Mouse (Mus musculus) ES-CJ7 (cell line): Measurements from ENCODE around the gene Lyrm7.

Source experiments
- DNase-seq: peaks from one replicate; pipeline ENCODE4 v3.0.0; 2011; ENCODE audit warnings: low read depth, low spot score

Gene Lyrm7

GRCm38 (mm10) chr11:54845470-54846442 lies 15.0 kb downstream of the Lyrm7 start:
- DNase-seq = no peak

DNA sequence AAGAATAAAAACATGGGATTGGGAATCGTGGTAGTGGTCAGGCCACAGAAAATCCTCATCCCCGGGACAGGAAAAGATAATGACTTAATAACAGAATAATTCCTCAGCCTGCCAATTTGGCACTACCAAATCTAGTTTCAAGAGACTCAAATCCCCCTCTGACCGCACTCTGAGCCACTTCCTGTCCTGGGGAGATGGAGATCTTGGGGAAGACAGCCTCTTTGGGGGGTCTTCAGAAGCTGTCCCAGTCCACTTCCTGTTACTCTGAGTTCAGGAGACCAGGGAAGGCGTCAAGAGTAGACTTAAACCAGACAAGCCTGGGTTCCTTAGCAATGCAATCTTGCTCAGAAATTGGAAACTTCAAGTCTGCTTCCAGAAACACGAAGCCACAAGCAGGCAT lies 15.8 kb downstream of the Lyrm7 start:
- no peak for DNase-seq

- peak; percentile 67 for DNase-seq
Measured at GRCm38 (mm10) chr11:54844424-54844823, 16.3 kb downstream of the Lyrm7 start.

- no peak for DNase-seq
Measured at GRCm38 (mm10) chr11:54840891-54841290, 19.8 kb downstream of the Lyrm7 start.

DNA sequence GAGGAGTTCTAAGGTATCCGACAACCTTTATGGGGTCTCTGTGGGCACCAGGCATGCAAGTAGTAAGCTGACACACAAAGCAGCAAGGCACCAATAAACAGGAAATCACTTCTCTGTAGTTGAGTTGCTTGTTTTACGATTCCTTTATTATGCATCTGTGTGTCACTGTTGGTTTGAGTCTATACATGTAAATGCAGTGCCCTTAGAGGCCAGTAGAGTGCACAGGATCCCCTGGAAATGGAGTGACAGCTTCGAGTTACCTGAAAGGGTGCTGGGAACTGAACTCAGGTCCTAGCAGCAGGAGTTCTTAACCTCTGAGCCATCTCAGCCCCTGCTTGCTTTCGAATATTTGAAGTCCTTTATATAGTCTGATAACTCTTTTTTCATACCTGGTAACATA lies 21.0 kb downstream of the Lyrm7 start:
- peak; percentile 52 for DNase-seq

- DNase-seq = no peak
Measured at GRCm38 (mm10) chr11:54836106-54836505, 24.6 kb downstream of the Lyrm7 start.

DNA sequence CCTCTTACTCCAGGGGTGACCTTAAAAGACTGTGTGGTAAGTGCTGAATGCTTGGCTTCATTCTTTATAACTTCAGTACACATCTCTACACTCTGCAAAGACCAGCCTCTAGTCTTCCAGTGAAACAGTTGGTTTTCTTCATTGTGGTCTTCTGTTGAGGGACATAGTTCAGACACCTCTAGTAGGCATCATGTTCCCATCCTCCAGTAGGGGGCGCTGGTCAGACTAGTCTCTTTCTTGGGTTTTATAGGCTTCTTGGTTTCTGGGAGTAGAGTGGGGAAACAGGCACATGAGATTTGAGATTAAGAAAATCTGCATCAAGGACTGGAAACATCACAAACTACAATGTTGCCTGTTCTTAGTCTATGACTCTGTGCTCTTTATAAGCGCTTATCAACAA lies 26.1 kb downstream of the Lyrm7 start:
- DNase-seq = peak; percentile 78

DNA sequence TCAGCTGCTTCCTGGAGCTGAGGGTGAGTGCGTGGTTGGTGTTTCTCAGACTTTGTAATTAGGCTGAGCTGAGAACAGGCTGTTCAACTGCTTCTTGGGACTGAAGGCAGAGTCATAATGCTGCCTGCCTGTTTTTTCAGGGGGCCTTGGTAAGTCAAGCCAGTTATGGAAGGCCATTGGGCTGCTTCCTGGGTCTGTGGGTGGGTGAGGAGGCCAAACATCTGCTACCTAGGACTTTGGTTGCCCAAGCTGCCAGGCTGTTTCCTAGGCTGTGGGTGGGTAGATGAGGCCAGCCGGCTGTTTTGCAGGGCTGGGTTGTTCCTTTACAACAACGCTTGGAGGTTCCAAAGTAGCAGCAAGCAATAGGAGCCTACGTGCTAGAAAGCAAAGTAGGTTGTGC lies 26.9 kb downstream of the Lyrm7 start:
- DNase-seq = no peak

DNA sequence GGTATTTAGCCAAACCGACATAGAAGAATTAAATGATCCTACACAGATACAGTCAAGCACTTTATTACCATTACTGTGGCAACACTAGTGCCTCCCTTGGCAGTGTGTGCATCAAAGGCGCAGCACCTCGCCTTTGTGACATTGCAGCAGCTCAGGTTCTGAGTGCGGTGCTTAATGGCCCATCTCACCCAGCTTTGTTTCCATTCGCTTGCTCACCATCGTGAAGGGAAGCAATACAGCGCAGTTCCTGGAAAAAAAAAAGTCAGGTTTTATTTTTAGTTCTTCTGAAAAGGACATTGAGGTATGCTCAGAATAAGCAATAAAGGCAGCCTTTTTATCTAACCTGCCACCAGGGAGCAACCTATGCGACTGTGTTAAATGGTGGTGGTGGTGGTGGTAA lies 33.9 kb downstream of the Lyrm7 start:
- DNase-seq = no peak

GRCm38 (mm10) chr11:54825774-54826173 lies 34.9 kb downstream of the Lyrm7 start:
- peak; percentile 56 for DNase-seq

- no peak for DNase-seq
Measured at GRCm38 (mm10) chr11:54823467-54823866, 37.2 kb downstream of the Lyrm7 start.

DNA sequence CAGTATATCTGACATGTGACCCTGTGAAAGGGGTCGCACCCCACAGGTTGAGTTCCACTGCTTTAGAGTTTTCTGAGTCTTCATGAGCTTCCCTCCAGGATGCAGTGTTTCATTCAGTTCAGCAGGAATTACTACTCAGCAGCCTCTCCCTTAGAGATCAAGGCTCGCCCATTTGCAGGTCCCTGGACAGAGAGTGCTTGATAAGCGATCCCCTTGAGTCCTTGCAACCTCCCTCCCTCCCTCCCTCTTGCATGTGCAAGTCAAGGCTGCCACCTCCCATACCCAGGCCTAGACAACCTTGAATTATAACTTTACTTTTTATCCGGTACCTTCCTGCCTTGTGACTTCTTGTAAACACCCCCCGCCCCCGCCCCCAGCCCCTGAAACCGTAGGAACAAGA lies 41.2 kb downstream of the Lyrm7 start:
- peak; percentile 38 for DNase-seq

DNA sequence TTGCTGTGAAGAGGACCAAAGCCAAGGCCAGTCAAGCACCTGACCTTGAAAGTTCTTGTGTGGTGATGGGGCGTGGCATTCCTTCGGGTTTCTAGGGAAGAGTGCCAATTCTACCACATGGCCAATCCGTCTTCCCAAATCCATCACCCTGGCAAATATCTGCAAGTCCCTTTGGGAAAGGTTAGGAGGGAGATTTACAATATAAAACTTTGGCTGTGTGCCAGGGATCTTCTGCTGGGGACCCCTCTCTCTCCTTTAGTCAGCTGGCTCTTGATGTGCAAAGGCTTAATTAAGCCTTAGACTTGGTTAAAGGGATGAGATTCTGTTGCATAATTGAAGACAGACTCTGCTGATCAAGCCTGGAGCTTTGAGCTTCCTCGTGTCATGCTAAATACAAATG lies 43.3 kb downstream of the Lyrm7 start:
- DNase-seq = no peak

- DNase-seq = no peak
Measured at GRCm38 (mm10) chr11:54815659-54816058, 45.1 kb downstream of the Lyrm7 start.

GRCm38 (mm10) chr11:54812812-54813516 lies 47.8 kb downstream of the Lyrm7 start:
- DNase-seq = no peak

- no peak for DNase-seq
Measured at GRCm38 (mm10) chr11:54812314-54812713, 48.4 kb downstream of the Lyrm7 start.

- DNase-seq = no peak
Measured at GRCm38 (mm10) chr11:54811054-54811453, 49.7 kb downstream of the Lyrm7 start.

DNA sequence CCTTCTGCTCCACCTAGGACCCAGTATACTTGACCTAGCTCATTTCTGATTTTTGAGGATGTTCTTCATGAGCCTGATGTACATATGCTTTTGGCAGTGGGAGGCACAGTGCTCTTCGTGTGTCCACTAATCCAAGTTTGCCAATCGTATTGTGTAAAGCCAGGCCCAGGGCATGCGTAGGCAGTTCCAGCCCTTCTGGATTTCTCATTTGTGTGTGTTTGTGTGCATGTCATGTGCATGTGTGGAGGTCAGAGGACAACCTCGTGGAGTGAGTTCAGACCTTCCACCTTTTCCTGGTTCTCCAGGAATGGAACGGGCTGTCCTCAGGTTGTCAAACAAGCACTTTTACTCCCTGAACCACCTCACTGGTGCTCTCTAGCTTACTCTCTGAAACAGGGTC lies 51.1 kb downstream of the Lyrm7 start:
- no peak for DNase-seq

GRCm38 (mm10) chr11:54808177-54808576 lies 52.5 kb downstream of the Lyrm7 start:
- no peak for DNase-seq

DNA sequence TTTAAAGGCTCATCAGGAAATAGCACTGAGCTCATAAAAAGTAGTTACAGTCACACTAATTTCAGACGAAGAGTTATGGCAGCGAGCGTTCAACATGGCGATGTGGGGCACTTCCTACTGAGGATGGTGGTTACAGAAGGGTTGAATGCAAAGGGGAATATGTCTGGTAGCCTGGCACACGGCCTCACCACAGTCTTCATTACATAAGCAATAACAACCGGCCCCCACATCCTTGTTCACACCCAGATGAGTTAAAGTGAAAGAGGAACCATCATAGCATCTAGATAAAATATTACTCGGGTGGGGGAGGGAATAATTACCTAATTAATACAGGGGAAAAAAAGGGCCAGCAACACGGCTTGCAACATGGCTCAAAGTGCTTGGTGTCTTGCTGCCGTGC lies 53.0 kb downstream of the Lyrm7 start:
- DNase-seq = no peak

GRCm38 (mm10) chr11:54806891-54807290 lies 53.8 kb downstream of the Lyrm7 start:
- peak; percentile 51 for DNase-seq

GRCm38 (mm10) chr11:54805196-54805595 lies 55.5 kb downstream of the Lyrm7 start:
- DNase-seq = no peak

- DNase-seq = no peak
Measured at GRCm38 (mm10) chr11:54802621-54803020, 58.1 kb downstream of the Lyrm7 start.
